Mouse (Mus musculus): ENCODE results near the gene Sestd1. TPM values are rescaled to one million over a fixed set of nuclear protein-coding genes. Genes with fewer than 3 reads are reported as not detected.

The Sestd1 gene
- polyA plus RNA-seq, 1 experiment from 2014 or later, result 33.8 TPM

DNA sequence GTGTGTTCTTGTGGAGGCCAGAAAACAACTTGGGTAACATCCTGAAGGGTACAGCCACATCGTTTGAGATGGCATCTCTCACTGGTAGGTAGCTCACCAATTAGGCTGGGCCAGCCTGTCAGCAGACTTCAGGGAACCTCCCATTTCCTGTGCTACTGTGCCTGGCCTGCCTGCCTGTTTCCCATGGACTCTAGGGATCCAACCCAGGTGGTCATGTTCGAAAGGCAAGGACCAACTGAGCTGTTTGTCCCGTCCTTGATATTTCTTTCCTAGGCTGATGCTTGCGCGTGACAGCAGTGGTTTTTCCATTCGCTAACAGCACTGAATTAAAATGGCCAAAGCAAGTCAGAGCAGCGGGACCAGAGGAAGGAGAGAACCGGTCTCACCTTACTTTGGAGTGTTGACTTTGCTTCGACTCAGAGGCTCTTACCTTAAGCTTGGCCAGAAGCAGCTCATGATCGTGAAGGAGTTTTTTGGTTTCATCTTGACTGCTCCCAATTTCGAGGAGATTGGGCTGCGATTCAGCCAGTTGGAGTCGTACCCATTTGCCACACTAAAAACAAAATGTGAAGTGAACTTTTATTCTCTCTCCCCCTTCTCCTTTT lies 112.2 kb downstream of the Sestd1 start:
- H3K9me3 ChIP-seq (replicated peaks), result no peaks in the 10 kb centered on the region
- H3K4me1 ChIP-seq, result peaks cover 20% of the 10 kb centered on the region
- no peak overlapping the region for H3K27ac ChIP-seq
- H3K27me3 ChIP-seq, result peaks cover 4% of the 10 kb centered on the region; the same call in 1 of the 2 replicates
- 87% methylated on average over 13 of the region's 13 CpGs for WGBS
- no peak overlapping the region for H3K4me2 ChIP-seq (replicated peaks)
- no peak overlapping the region for H3K9ac ChIP-seq
- no peaks in the 10 kb centered on the region for H3K36me3 ChIP-seq
- no peak overlapping the region for H3K4me3 ChIP-seq
- ATAC-seq (ENCODE audit: low FRiP score), result no peak

GRCm38 (mm10) chr2:77166366-77166765 lies 114.0 kb downstream of the Sestd1 start:
- Histone ChIP-seq H3K27ac (no peak overlapping the region), H3K4me3 (no peak overlapping the region), H3K9ac (no peak overlapping the region), H3K27me3 (peaks cover 4% of the 10 kb centered on the region; the same call in 1 of the 2 replicates), H3K4me1 (0 out of 2 replicates have a peak, but pooled peaks cover 10% of the 10 kb centered on the region), H3K36me3 (no peaks in the 10 kb centered on the region), H3K4me2 (replicated peaks) (no peak overlapping the region), H3K9me3 (replicated peaks) (no peaks in the 10 kb centered on the region)
- 90% methylated on average over 4 of the region's 4 CpGs for WGBS
- ATAC-seq (ENCODE audit: low FRiP score), result no peak

GRCm38 (mm10) chr2:77164662-77165061 lies 115.7 kb downstream of the Sestd1 start:
- no peaks in the 10 kb centered on the region for H3K4me1 ChIP-seq
- H3K27me3 ChIP-seq, result peaks cover 4% of the 10 kb centered on the region; the same call in 1 of the 2 replicates
- no peak overlapping the region for H3K4me3 ChIP-seq
- no peaks in the 10 kb centered on the region for H3K9me3 ChIP-seq (replicated peaks)
- 80% methylated on average over 3 of the region's 3 CpGs for WGBS
- no peaks in the 10 kb centered on the region for H3K36me3 ChIP-seq
- H3K4me2 ChIP-seq (replicated peaks), result no peak overlapping the region
- no peak overlapping the region for H3K9ac ChIP-seq
- H3K27ac ChIP-seq, result no peak overlapping the region
- ATAC-seq (ENCODE audit: low FRiP score), result no peak

DNA sequence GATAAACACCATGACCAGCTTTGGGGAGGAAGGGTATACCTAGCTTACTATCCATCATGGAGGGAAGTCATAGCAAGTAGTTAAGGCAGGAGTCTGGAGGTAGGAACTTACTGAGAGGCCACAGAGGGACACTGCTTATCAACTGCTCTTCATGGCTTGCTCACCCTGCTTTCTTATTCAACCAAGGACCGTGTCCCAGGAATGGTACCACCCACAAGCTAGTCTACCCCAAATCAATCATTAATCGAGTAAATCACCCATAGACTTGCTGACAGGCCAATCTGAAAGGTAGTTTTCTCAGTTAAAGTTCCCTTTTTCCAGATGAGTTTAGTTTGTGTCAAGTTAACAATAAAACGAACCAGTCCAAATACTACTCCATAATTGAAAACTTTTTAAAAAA lies 117.0 kb downstream of the Sestd1 start:
- no peaks in the 10 kb centered on the region for H3K27me3 ChIP-seq
- no peak for ATAC-seq (ENCODE audit: low FRiP score)
- H3K4me2 ChIP-seq (replicated peaks), result no peak overlapping the region
- H3K9me3 ChIP-seq (replicated peaks), result no peaks in the 10 kb centered on the region
- H3K36me3 ChIP-seq, result no peaks in the 10 kb centered on the region
- no peak overlapping the region for H3K27ac ChIP-seq
- no peak overlapping the region for H3K9ac ChIP-seq
- H3K4me1 ChIP-seq, result no peaks in the 10 kb centered on the region
- 85% methylated on average over 3 of the region's 3 CpGs for WGBS
- H3K4me3 ChIP-seq, result no peak overlapping the region

DNA sequence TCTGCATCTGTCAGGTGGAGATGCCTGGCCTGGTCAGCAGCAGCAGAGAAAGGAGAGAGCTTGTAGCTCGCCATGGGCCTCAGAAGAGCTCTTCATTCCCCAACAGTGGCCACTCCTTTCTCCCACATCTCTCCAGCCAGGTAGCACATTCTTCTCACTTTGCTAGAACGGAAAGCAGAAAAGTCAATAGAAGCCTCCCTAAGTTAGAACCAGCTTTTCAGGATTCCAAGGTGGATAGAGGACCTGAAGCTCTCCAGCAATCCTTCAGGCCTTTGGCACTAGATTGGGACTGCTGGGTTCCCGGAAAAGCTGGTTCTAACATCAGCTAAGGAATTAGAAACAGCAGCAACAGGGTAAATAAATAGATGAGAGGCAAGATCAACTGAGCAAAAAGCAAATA lies 118.3 kb downstream of the Sestd1 start:
- H3K27me3 ChIP-seq, result no peaks in the 10 kb centered on the region
- no peak overlapping the region for H3K27ac ChIP-seq
- no peak for ATAC-seq (ENCODE audit: low FRiP score)
- H3K4me1 ChIP-seq, result no peaks in the 10 kb centered on the region
- WGBS, result 84% methylated on average over 3 of the region's 3 CpGs
- no peaks in the 10 kb centered on the region for H3K9me3 ChIP-seq (replicated peaks)
- no peak overlapping the region for H3K4me3 ChIP-seq
- no peaks in the 10 kb centered on the region for H3K36me3 ChIP-seq
- H3K9ac ChIP-seq, result no peak overlapping the region
- no peak overlapping the region for H3K4me2 ChIP-seq (replicated peaks)

GRCm38 (mm10) chr2:77157546-77157945 lies 122.8 kb downstream of the Sestd1 start:
- Histone ChIP-seq H3K27ac (no peak overlapping the region), H3K27me3 (no peaks in the 10 kb centered on the region), H3K36me3 (no peaks in the 10 kb centered on the region), H3K4me1 (no peaks in the 10 kb centered on the region), H3K4me3 (no peak overlapping the region), H3K4me2 (replicated peaks) (no peak overlapping the region), H3K9me3 (replicated peaks) (no peaks in the 10 kb centered on the region), H3K9ac (no peak overlapping the region)
- ATAC-seq (ENCODE audit: low FRiP score), result no peak
- WGBS, result 84% methylated on average over 4 of the region's 4 CpGs

- Histone ChIP-seq H3K4me3 (no peak overlapping the region), H3K27ac (no peak overlapping the region), H3K27me3 (no peaks in the 10 kb centered on the region), H3K9me3 (replicated peaks) (no peaks in the 10 kb centered on the region), H3K4me2 (replicated peaks) (no peak overlapping the region), H3K36me3 (no peaks in the 10 kb centered on the region), H3K9ac (no peak overlapping the region), H3K4me1 (no peaks in the 10 kb centered on the region)
- WGBS, result 63% methylated on average over 4 of the region's 4 CpGs
- no peak for ATAC-seq (ENCODE audit: low FRiP score)
Observed at GRCm38 (mm10) chr2:77154080-77154479, 126.3 kb downstream of the Sestd1 start.

DNA sequence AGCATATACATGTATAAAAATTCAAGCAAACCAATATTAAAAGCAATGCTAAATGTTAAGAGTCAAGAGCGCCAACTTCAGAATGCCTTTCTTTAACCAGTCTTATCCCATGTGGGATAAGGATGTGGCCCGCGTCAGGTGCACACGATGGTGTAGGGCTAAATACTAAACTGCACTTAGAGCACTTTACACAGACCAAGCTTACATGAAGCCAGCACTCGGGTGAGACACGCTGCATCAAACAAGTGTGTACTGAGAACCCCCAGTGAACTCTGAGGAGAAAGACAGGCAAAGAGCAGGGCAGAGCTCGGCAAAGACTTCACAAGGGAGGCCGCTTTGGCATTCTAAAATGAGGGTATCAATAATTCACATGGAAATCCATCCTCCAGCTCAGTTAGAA lies 129.1 kb downstream of the Sestd1 start:
- no peak; the same call in 1 of the 2 replicates for ATAC-seq (ENCODE audit: low FRiP score)
- Histone ChIP-seq H3K36me3 (no peaks in the 10 kb centered on the region), H3K4me2 (replicated peaks) (no peak overlapping the region), H3K27me3 (no peaks in the 10 kb centered on the region), H3K4me1 (peaks cover 2% of the 10 kb centered on the region; the same call in 1 of the 2 replicates), H3K9me3 (replicated peaks) (no peaks in the 10 kb centered on the region), H3K27ac (no peak overlapping the region), H3K4me3 (no peak overlapping the region), H3K9ac (no peak overlapping the region)
- 94% methylated on average over 8 of the region's 8 CpGs for WGBS

- no peak for ATAC-seq (ENCODE audit: low FRiP score)
- Histone ChIP-seq H3K27me3 (no peaks in the 10 kb centered on the region), H3K4me3 (no peak overlapping the region), H3K27ac (no peak overlapping the region), H3K4me1 (peaks cover 2% of the 10 kb centered on the region; the same call in 1 of the 2 replicates), H3K9me3 (replicated peaks) (no peaks in the 10 kb centered on the region), H3K9ac (no peak overlapping the region), H3K36me3 (no peaks in the 10 kb centered on the region), H3K4me2 (replicated peaks) (no peak overlapping the region)
- 72% methylated on average over 2 of the region's 2 CpGs for WGBS
Observed at GRCm38 (mm10) chr2:77149576-77149975, 130.8 kb downstream of the Sestd1 start.

DNA sequence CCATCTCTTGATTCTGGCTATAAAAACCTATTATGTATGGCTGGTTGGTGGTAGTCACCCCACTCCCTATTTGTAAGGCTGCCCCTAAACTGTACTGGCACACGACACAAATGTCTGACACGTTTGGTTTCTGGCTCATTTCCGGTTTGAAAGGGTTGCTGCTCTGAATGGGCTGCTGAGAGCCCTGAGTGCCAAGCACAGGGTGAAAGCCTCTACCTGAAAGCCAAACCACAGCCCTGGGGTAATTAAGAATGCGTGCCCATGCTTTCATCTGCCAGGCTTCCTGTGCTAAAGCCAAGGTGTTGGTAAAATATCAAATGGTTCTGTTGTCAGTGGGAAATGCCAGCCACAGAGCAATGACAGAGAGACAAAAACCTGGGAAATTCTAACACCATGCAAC lies 132.2 kb downstream of the Sestd1 start:
- H3K4me1 ChIP-seq, result peaks cover 2% of the 10 kb centered on the region; the same call in 1 of the 2 replicates
- WGBS, result 67% methylated on average over 4 of the region's 4 CpGs
- ATAC-seq (ENCODE audit: low FRiP score), result no peak

DNA sequence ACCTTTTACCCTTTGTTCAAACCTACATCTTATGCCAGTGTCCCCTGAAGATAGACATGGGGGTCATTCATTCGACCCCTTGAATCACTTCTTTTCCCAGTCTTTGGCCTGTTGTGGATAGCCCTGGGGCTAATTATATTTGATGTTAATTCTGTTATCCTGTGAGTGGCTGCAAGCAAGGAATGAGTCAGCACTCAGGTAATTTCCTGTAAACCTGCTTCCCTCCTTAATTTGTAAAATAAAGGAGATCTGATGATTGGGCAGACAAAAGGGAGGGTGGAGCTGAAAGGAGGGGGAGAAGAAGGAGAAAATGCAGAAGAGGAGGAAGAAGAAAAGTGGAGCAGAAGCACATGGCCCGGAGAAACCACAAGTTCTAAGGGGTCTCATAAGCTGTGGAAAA lies 133.4 kb downstream of the Sestd1 start:
- no peaks in the 10 kb centered on the region for H3K36me3 ChIP-seq
- peaks cover 2% of the 10 kb centered on the region; the same call in 1 of the 2 replicates for H3K4me1 ChIP-seq
- no peaks in the 10 kb centered on the region for H3K27me3 ChIP-seq
- WGBS, result 76% methylated on average over 2 of the region's 2 CpGs
- no peak overlapping the region for H3K27ac ChIP-seq
- no peaks in the 10 kb centered on the region for H3K9me3 ChIP-seq (replicated peaks)
- no peak overlapping the region for H3K9ac ChIP-seq
- no peak overlapping the region for H3K4me3 ChIP-seq
- no peak overlapping the region for H3K4me2 ChIP-seq (replicated peaks)
- ATAC-seq (ENCODE audit: low FRiP score), result no peak

More for the DNA sequence above, 132.2 kb downstream of the Sestd1 start:
- H3K27me3 ChIP-seq, result no peaks in the 10 kb centered on the region
- no peaks in the 10 kb centered on the region for H3K9me3 ChIP-seq (replicated peaks)
- no peak overlapping the region for H3K4me2 ChIP-seq (replicated peaks)
- no peak overlapping the region for H3K27ac ChIP-seq
- H3K36me3 ChIP-seq, result no peaks in the 10 kb centered on the region
- H3K9ac ChIP-seq, result no peak overlapping the region
- no peak overlapping the region for H3K4me3 ChIP-seq

GRCm38 (mm10) chr2:77146291-77146690 lies 134.1 kb downstream of the Sestd1 start:
- Histone ChIP-seq H3K9ac (no peak overlapping the region), H3K27ac (no peak overlapping the region), H3K4me3 (no peak overlapping the region), H3K9me3 (replicated peaks) (no peaks in the 10 kb centered on the region), H3K4me1 (peaks cover 2% of the 10 kb centered on the region; the same call in 1 of the 2 replicates), H3K27me3 (no peaks in the 10 kb centered on the region), H3K4me2 (replicated peaks) (no peak overlapping the region), H3K36me3 (no peaks in the 10 kb centered on the region)
- 74% methylated on average over 3 of the region's 3 CpGs for WGBS
- ATAC-seq (ENCODE audit: low FRiP score), result no peak

- H3K27me3 ChIP-seq, result no peaks in the 10 kb centered on the region
- H3K4me2 ChIP-seq (replicated peaks), result no peak overlapping the region
- H3K9me3 ChIP-seq (replicated peaks), result no peaks in the 10 kb centered on the region
- WGBS, result 75% methylated on average over 6 of the region's 6 CpGs
- no peak for ATAC-seq (ENCODE audit: low FRiP score)
- no peaks in the 10 kb centered on the region for H3K4me1 ChIP-seq
- no peak overlapping the region for H3K4me3 ChIP-seq
- no peak overlapping the region for H3K9ac ChIP-seq
- H3K36me3 ChIP-seq, result no peaks in the 10 kb centered on the region
- H3K27ac ChIP-seq, result no peak overlapping the region
Observed at GRCm38 (mm10) chr2:77143536-77143935, 136.9 kb downstream of the Sestd1 start.

All from hindbrain, embryonic 12.5 days (tissue).